Mouse (Mus musculus): Measurements from ENCODE around the gene Adsl.

DNA sequence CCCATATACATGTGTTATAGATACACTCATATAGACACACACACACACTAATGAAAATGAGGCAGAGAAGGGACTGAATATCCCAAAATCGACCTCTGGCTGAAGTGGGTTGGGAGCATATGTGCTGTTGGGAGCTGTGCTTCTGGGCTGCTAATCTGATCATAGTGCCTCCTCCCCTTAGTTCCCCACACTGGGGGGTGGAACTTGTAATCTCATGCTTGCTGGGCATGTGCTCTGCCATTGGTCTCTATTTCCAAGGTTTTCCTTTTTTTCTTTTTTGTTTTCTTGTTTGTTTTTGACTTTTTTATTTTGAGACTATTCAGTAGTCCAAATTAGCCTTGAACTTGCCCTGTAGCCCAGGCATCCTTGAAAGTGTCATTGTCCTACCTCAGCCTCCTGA lies 40.0 kb downstream of the Adsl start:
- TF ChIP-seq CTCF (IDR thresholded peaks at IDR 0.05; ENCODE audit: low read depth) (no peak), EP300 (IDR thresholded peaks at IDR 0.05; ENCODE audit: low read depth) (no peak)
